Mouse (Mus musculus) kidney, embryonic 16.5 days (tissue): ENCODE measurements at regions not wholly inside any gene's neighbourhood (a gene's known extent, or its start where the extent isn't known, plus 50 kb on each side); places are given as distances from the start of the nearest gene placed in this dataset.

ENCODE experiments used
- ATAC-seq: fragments of 200-750 bp; cut with Nextera tagmentation; 2 replicates; pipeline ENCODE4 v1.8.0; 2017; ENCODE audit warnings: moderate TSS enrichment; ENCODE audit not compliant: low FRiP score, low TSS enrichment
- H3K27ac ChIP-seq: fragments of 300-500 bp; sonication (generic); 2 replicates; pipeline ENCODE4 v1.5.1; 2014; ENCODE audit warnings: low read length
- H3K27me3 ChIP-seq: fragments of 300-500 bp; sonication (generic); 2 replicates; pipeline ENCODE4 v1.6.1; 2014; ENCODE audit warnings: low read length, control low read depth, mixed read lengths; ENCODE audit not compliant: insufficient read depth
- H3K36me3 ChIP-seq: fragments of 300-500 bp; sonication (generic); 2 replicates; pipeline ENCODE4 v1.6.1; 2014; ENCODE audit warnings: low read length, control low read depth, mixed read lengths; ENCODE audit not compliant: insufficient read depth
- H3K4me1 ChIP-seq: fragments of 300-500 bp; sonication (generic); 2 replicates; pipeline ENCODE4 v1.6.1; 2014; ENCODE audit warnings: low read length, control low read depth, mixed read lengths; ENCODE audit not compliant: insufficient read depth
- H3K4me2 ChIP-seq: fragments of 300-500 bp; sonication (generic); replicated peaks from 2 replicates; pipeline ENCODE4 v1.6.1; 2014; ENCODE audit warnings: low read depth, low read length
- H3K4me3 ChIP-seq: fragments of 300-500 bp; sonication (generic); 2 replicates; pipeline ENCODE4 v1.5.1; 2014; ENCODE audit warnings: mild to moderate bottlenecking, low read length
- H3K9ac ChIP-seq: fragments of 300-500 bp; sonication (generic); replicated peaks from 2 replicates; pipeline ENCODE4 v1.6.1; 2014; ENCODE audit warnings: low read length
- H3K9me3 ChIP-seq: fragments of 300-500 bp; sonication (generic); 2 replicates; pipeline ENCODE4 v1.6.1; 2016; ENCODE audit warnings: low read length, control low read depth
- WGBS: fragments of 180-500 bp; shearing (Covaris S2); extraction: QIAGEN DNeasy Blood & Tissue Kit; methylation state at CpG from one replicate; pipeline ENCODE4 v1.1.7; 2014; 5-methylcytosine and 5-hydroxymethylcytosine counted together

GRCm38 (mm10) chr13:80611937-80612336, 271.2 kb upstream of the Arrdc3 start:
- no peaks in the 10 kb centered on the region for H3K27me3 ChIP-seq
- ATAC-seq: no peak
- no peak overlapping the region for H3K4me3 ChIP-seq
- 87% methylated on average over 11 of the region's 11 CpGs for WGBS
- no peak overlapping the region for H3K4me2 ChIP-seq
- no peaks in the 10 kb centered on the region for H3K9me3 ChIP-seq
- H3K4me1 ChIP-seq: no peaks in the 10 kb centered on the region
- no peak overlapping the region for H3K9ac ChIP-seq
- H3K36me3 ChIP-seq: no peaks in the 10 kb centered on the region
- no peak overlapping the region for H3K27ac ChIP-seq

- Histone ChIP-seq H3K9ac (no peak overlapping the region), H3K36me3 (no peaks in the 10 kb centered on the region), H3K4me1 (no peaks in the 10 kb centered on the region), H3K27ac (no peak overlapping the region), H3K9me3 (no peaks in the 10 kb centered on the region), H3K4me2 (no peak overlapping the region), H3K27me3 (no peaks in the 10 kb centered on the region), H3K4me3 (no peak overlapping the region)
- ATAC-seq: no peak
- WGBS: 84% methylated on average over 9 of the region's 9 CpGs
Measured at GRCm38 (mm10) chr13:80613167-80613883, 269.9 kb upstream of the Arrdc3 start.

GRCm38 (mm10) chr13:80613884-80614247, 269.3 kb upstream of the Arrdc3 start:
- no peak for ATAC-seq
- Histone ChIP-seq H3K9ac (no peak overlapping the region), H3K4me1 (no peaks in the 10 kb centered on the region), H3K4me2 (no peak overlapping the region), H3K9me3 (no peaks in the 10 kb centered on the region), H3K36me3 (no peaks in the 10 kb centered on the region), H3K27ac (no peak overlapping the region), H3K27me3 (no peaks in the 10 kb centered on the region), H3K4me3 (no peak overlapping the region)
- 53% methylated on average over 1 of the region's 1 CpGs for WGBS

GRCm38 (mm10) chr13:80614971-80615370, 268.2 kb upstream of the Arrdc3 start:
- Histone ChIP-seq H3K4me2 (no peak overlapping the region), H3K9me3 (no peaks in the 10 kb centered on the region), H3K9ac (no peak overlapping the region), H3K27ac (no peak overlapping the region), H3K27me3 (no peaks in the 10 kb centered on the region), H3K4me1 (no peaks in the 10 kb centered on the region), H3K36me3 (no peaks in the 10 kb centered on the region), H3K4me3 (no peak overlapping the region)
- 65% methylated on average over 5 of the region's 5 CpGs for WGBS
- no peak for ATAC-seq

- Histone ChIP-seq H3K36me3 (no peaks in the 10 kb centered on the region), H3K9ac (no peak overlapping the region), H3K4me1 (no peaks in the 10 kb centered on the region), H3K4me2 (no peak overlapping the region), H3K27me3 (no peaks in the 10 kb centered on the region), H3K4me3 (no peak overlapping the region), H3K27ac (no peak overlapping the region), H3K9me3 (no peaks in the 10 kb centered on the region)
- WGBS: 69% methylated on average over 2 of the region's 2 CpGs
- ATAC-seq: no peak
Measured at GRCm38 (mm10) chr13:80623005-80623404, 260.2 kb upstream of the Arrdc3 start.

GRCm38 (mm10) chr13:80641334-80641733, 241.8 kb upstream of the Arrdc3 start:
- ATAC-seq: no peak
- WGBS: 72% methylated on average over 2 of the region's 2 CpGs
- Histone ChIP-seq H3K4me3 (no peak overlapping the region), H3K27ac (no peak overlapping the region), H3K4me1 (no peaks in the 10 kb centered on the region), H3K27me3 (no peaks in the 10 kb centered on the region), H3K36me3 (no peaks in the 10 kb centered on the region), H3K9ac (no peak overlapping the region), H3K9me3 (no peaks in the 10 kb centered on the region), H3K4me2 (no peak overlapping the region)

- WGBS: 39% methylated on average over 4 of the region's 4 CpGs
- Histone ChIP-seq H3K4me3 (no peak overlapping the region), H3K4me1 (no peaks in the 10 kb centered on the region), H3K27me3 (no peaks in the 10 kb centered on the region), H3K9me3 (no peaks in the 10 kb centered on the region), H3K9ac (no peak overlapping the region), H3K36me3 (no peaks in the 10 kb centered on the region), H3K4me2 (no peak overlapping the region), H3K27ac (no peak overlapping the region)
- ATAC-seq: no peak
Measured at GRCm38 (mm10) chr13:80647578-80647977, 235.6 kb upstream of the Arrdc3 start.

GRCm38 (mm10) chr13:80652967-80653539, 230.1 kb upstream of the Arrdc3 start:
- Histone ChIP-seq H3K9me3 (no peaks in the 10 kb centered on the region), H3K4me1 (no peaks in the 10 kb centered on the region), H3K4me2 (no peak overlapping the region), H3K27ac (no peak overlapping the region), H3K27me3 (no peaks in the 10 kb centered on the region), H3K9ac (no peak overlapping the region), H3K36me3 (no peaks in the 10 kb centered on the region), H3K4me3 (no peak overlapping the region)
- 45% methylated on average over 8 of the region's 8 CpGs for WGBS
- ATAC-seq: no peak

- Histone ChIP-seq H3K4me3 (no peak overlapping the region), H3K27me3 (no peaks in the 10 kb centered on the region), H3K9ac (no peak overlapping the region), H3K9me3 (no peaks in the 10 kb centered on the region), H3K4me2 (no peak overlapping the region), H3K4me1 (no peaks in the 10 kb centered on the region), H3K27ac (no peak overlapping the region), H3K36me3 (no peaks in the 10 kb centered on the region)
- 42% methylated on average over 3 of the region's 3 CpGs for WGBS
- peak; percentile 67 for ATAC-seq
Measured at GRCm38 (mm10) chr13:80666186-80666713, 216.9 kb upstream of the Arrdc3 start.

GRCm38 (mm10) chr13:80689871-80690270, 193.3 kb upstream of the Arrdc3 start:
- Histone ChIP-seq H3K27ac (no peak overlapping the region), H3K9ac (no peak overlapping the region), H3K4me3 (no peak overlapping the region), H3K36me3 (no peaks in the 10 kb centered on the region), H3K4me1 (no peaks in the 10 kb centered on the region), H3K27me3 (no peaks in the 10 kb centered on the region), H3K4me2 (no peak overlapping the region), H3K9me3 (no peaks in the 10 kb centered on the region)
- ATAC-seq: no peak
